Mouse (Mus musculus): Measurements from ENCODE around the gene Nf2. TPM values are rescaled to one million over a fixed set of nuclear protein-coding genes. Genes with fewer than 3 reads are reported as not detected.

The Nf2 gene
- total RNA-seq, 2 experiments from 2014 or later: 91.2 to 102 TPM

- no peak for TF ChIP-seq CTCF (conservative IDR thresholded peaks at IDR 0.05)
- DNase-seq (ENCODE audit: low spot score in 2 of 2): no peak
- Histone ChIP-seq H3K27ac (no peak overlapping the region), H3K4me3 (no peak overlapping the region)
Observed at GRCm38 (mm10) chr11:4861816-4862604, 12.7 kb upstream of the Nf2 start.

GRCm38 (mm10) chr11:4860986-4861385, 11.7 kb upstream of the Nf2 start:
- no peak for TF ChIP-seq CTCF (conservative IDR thresholded peaks at IDR 0.05)
- DNase-seq (ENCODE audit: low spot score in 2 of 2): no peak
- Histone ChIP-seq H3K4me3 (no peak overlapping the region), H3K27ac (no peak overlapping the region)

GRCm38 (mm10) chr11:4858416-4858815, 9.1 kb upstream of the Nf2 start:
- no peak for TF ChIP-seq CTCF (conservative IDR thresholded peaks at IDR 0.05)
- Histone ChIP-seq H3K27ac (no peak overlapping the region), H3K4me3 (no peak overlapping the region)
- DNase-seq (ENCODE audit: low spot score in 2 of 2): no peak

- DNase-seq (ENCODE audit: low spot score in 2 of 2): no peak
- no peak for TF ChIP-seq CTCF (conservative IDR thresholded peaks at IDR 0.05)
- no peak overlapping the region for H3K27ac ChIP-seq
- H3K4me3 ChIP-seq: no peak overlapping the region
Observed at GRCm38 (mm10) chr11:4854181-4854580, 4.8 kb upstream of the Nf2 start.

GRCm38 (mm10) chr11:4853021-4853420, 3.7 kb upstream of the Nf2 start:
- no peak overlapping the region for H3K4me3 ChIP-seq
- DNase-seq (ENCODE audit: low spot score in 2 of 2): no peak
- H3K27ac ChIP-seq: no peak overlapping the region
- TF ChIP-seq CTCF (conservative IDR thresholded peaks at IDR 0.05): no peak

GRCm38 (mm10) chr11:4850404-4850803, 1.1 kb upstream of the Nf2 start:
- DNase-seq (ENCODE audit: low spot score in 2 of 2): no peak
- H3K4me3 ChIP-seq: no peak overlapping the region; the same call in 1 of the 2 replicates
- H3K27ac ChIP-seq: no peak overlapping the region
- no peak for TF ChIP-seq CTCF (conservative IDR thresholded peaks at IDR 0.05)

- H3K27ac ChIP-seq: peak overlapping the region; percentile 90
- no peak for TF ChIP-seq CTCF (conservative IDR thresholded peaks at IDR 0.05)
- peak overlapping the region; percentile 72 for H3K4me3 ChIP-seq
- DNase-seq (ENCODE audit: low spot score in 2 of 2): no peak
Observed at GRCm38 (mm10) chr11:4848483-4849248, 670 bp downstream of the Nf2 start.

- DNase-seq (ENCODE audit: low spot score in 2 of 2): no peak
- no peak for TF ChIP-seq CTCF (conservative IDR thresholded peaks at IDR 0.05)
- no peak overlapping the region for H3K27ac ChIP-seq
- no peak overlapping the region for H3K4me3 ChIP-seq
Observed at GRCm38 (mm10) chr11:4840942-4841526, 8.3 kb downstream of the Nf2 start.

- no peak overlapping the region for H3K27ac ChIP-seq
- H3K4me3 ChIP-seq: no peak overlapping the region
- TF ChIP-seq CTCF (conservative IDR thresholded peaks at IDR 0.05): no peak
- no peak for DNase-seq (ENCODE audit: low spot score in 2 of 2)
Observed at GRCm38 (mm10) chr11:4838235-4838634, 11.1 kb downstream of the Nf2 start.

- Histone ChIP-seq H3K4me3 (no peak overlapping the region), H3K27ac (peak overlapping the region; percentile 14; the same call in 1 of the 2 replicates)
- DNase-seq (ENCODE audit: low spot score in 2 of 2): no peak
- no peak for TF ChIP-seq CTCF (conservative IDR thresholded peaks at IDR 0.05)
Observed at GRCm38 (mm10) chr11:4837342-4837741, 12.0 kb downstream of the Nf2 start.

- DNase-seq (ENCODE audit: low spot score in 2 of 2): peak in 1 of 2 experiments; percentile 50
- TF ChIP-seq CTCF (conservative IDR thresholded peaks at IDR 0.05): peak; percentile 89
Observed at GRCm38 (mm10) chr11:4836755-4837154, 12.6 kb downstream of the Nf2 start.

GRCm38 (mm10) chr11:4835436-4835835, 13.9 kb downstream of the Nf2 start:
- no peak overlapping the region for H3K4me3 ChIP-seq
- no peak for DNase-seq (ENCODE audit: low spot score in 2 of 2)
- no peak for TF ChIP-seq CTCF (conservative IDR thresholded peaks at IDR 0.05)
- no peak overlapping the region for H3K27ac ChIP-seq

More at GRCm38 (mm10) chr11:4836755-4837154, 12.6 kb downstream of the Nf2 start:
- Histone ChIP-seq H3K27ac (no peak overlapping the region), H3K4me3 (no peak overlapping the region)

- H3K27ac ChIP-seq: peak overlapping the region; percentile 56; the same call in 1 of the 2 replicates
- TF ChIP-seq CTCF (conservative IDR thresholded peaks at IDR 0.05): no peak
- no peak overlapping the region for H3K4me3 ChIP-seq
Observed at GRCm38 (mm10) chr11:4833295-4833939, 15.9 kb downstream of the Nf2 start.

More at GRCm38 (mm10) chr11:4833295-4833939, 15.9 kb downstream of the Nf2 start:
- DNase-seq (ENCODE audit: low spot score in 2 of 2): no peak

All from layer of hippocampus, adult 2 months (tissue).